Mouse (Mus musculus): ENCODE data around the gene Tns1. TPM values are rescaled to one million over a fixed set of nuclear protein-coding genes. Genes with fewer than 3 reads are reported as not detected.

Gene Tns1
- total RNA-seq, 2 experiments from 2014 or later, result 36.1 to 50.9 TPM

- intact Hi-C loops (cut with DNase I), result loop anchor here (5.0 kb wide), 1 partner anchor 36 kb away; no protein-coding TSS in a partner anchor
- DNase-seq (ENCODE audit: low spot score in 2 of 2), result no peak
These were observed 145.7 kb downstream of the Tns1 start for GRCm38 (mm10) chr1:73978576-73978975.

- intact Hi-C loops (cut with DNase I), result no loop called here
- DNase-seq (ENCODE audit: low spot score in 2 of 2), result no peak
These were observed 150.3 kb downstream of the Tns1 start for GRCm38 (mm10) chr1:73973992-73974391.

GRCm38 (mm10) chr1:73972726-73973125 lies 151.5 kb downstream of the Tns1 start:
- no peak for DNase-seq (ENCODE audit: low spot score in 2 of 2)
- intact Hi-C loops (cut with DNase I), result no loop called here

- no peak for DNase-seq (ENCODE audit: low spot score in 2 of 2)
- intact Hi-C loops (cut with DNase I), result no loop called here
These were observed 154.0 kb downstream of the Tns1 start for GRCm38 (mm10) chr1:73970161-73970730.

- DNase-seq (ENCODE audit: low spot score in 2 of 2), result no peak
- intact Hi-C loops (cut with DNase I), result no loop called here
These were observed 155.3 kb downstream of the Tns1 start for GRCm38 (mm10) chr1:73968712-73969511.

- intact Hi-C loops (cut with DNase I), result no loop called here
These were observed 157.6 kb downstream of the Tns1 start for GRCm38 (mm10) chr1:73966411-73967238.

GRCm38 (mm10) chr1:73964151-73964743 lies 160.0 kb downstream of the Tns1 start:
- DNase-seq (ENCODE audit: low spot score in 2 of 2), result no peak
- intact Hi-C loops (cut with DNase I), result no loop called here

More at GRCm38 (mm10) chr1:73966411-73967238, 157.6 kb downstream of the Tns1 start:
- DNase-seq (ENCODE audit: low spot score in 2 of 2), result no peak

GRCm38 (mm10) chr1:73963626-73964025 lies 160.6 kb downstream of the Tns1 start:
- DNase-seq (ENCODE audit: low spot score in 2 of 2), result no peak
- intact Hi-C loops (cut with DNase I), result no loop called here

- intact Hi-C loops (cut with DNase I), result no loop called here
- no peak for DNase-seq (ENCODE audit: low spot score in 2 of 2)
These were observed 161.4 kb downstream of the Tns1 start for GRCm38 (mm10) chr1:73962668-73963371.

- intact Hi-C loops (cut with DNase I), result no loop called here
These were observed 162.2 kb downstream of the Tns1 start for GRCm38 (mm10) chr1:73962049-73962448.

GRCm38 (mm10) chr1:73959758-73960157 lies 164.5 kb downstream of the Tns1 start:
- intact Hi-C loops (cut with DNase I), result no loop called here
- DNase-seq (ENCODE audit: low spot score in 2 of 2), result no peak

More at GRCm38 (mm10) chr1:73962049-73962448, 162.2 kb downstream of the Tns1 start:
- no peak for DNase-seq (ENCODE audit: low spot score in 2 of 2)

GRCm38 (mm10) chr1:73959344-73959743 lies 164.9 kb downstream of the Tns1 start:
- DNase-seq (ENCODE audit: low spot score in 2 of 2), result no peak
- intact Hi-C loops (cut with DNase I), result no loop called here

GRCm38 (mm10) chr1:73958210-73958983 lies 165.9 kb downstream of the Tns1 start:
- intact Hi-C loops (cut with DNase I), result no loop called here
- no peak for DNase-seq (ENCODE audit: low spot score in 2 of 2)

GRCm38 (mm10) chr1:73957428-73957827 lies 166.8 kb downstream of the Tns1 start:
- DNase-seq (ENCODE audit: low spot score in 2 of 2), result no peak
- intact Hi-C loops (cut with DNase I), result no loop called here

GRCm38 (mm10) chr1:73956320-73956719 lies 167.9 kb downstream of the Tns1 start:
- intact Hi-C loops (cut with DNase I), result no loop called here
- no peak for DNase-seq (ENCODE audit: low spot score in 2 of 2)

GRCm38 (mm10) chr1:73955259-73955842 lies 168.9 kb downstream of the Tns1 start:
- no peak for DNase-seq (ENCODE audit: low spot score in 2 of 2)
- intact Hi-C loops (cut with DNase I), result no loop called here

GRCm38 (mm10) chr1:73954614-73955013 lies 169.6 kb downstream of the Tns1 start:
- DNase-seq (ENCODE audit: low spot score in 2 of 2), result no peak
- intact Hi-C loops (cut with DNase I), result no loop called here

- intact Hi-C loops (cut with DNase I), result no loop called here
- no peak for DNase-seq (ENCODE audit: low spot score in 2 of 2)
These were observed 170.2 kb downstream of the Tns1 start for GRCm38 (mm10) chr1:73954015-73954408.
